Mouse (Mus musculus) gonadal fat pad, adult 2 months (tissue): Measurements from ENCODE around the gene Mark4. TPM values are rescaled to one million over a fixed set of nuclear protein-coding genes. Genes with fewer than 3 reads are reported as not detected.

ENCODE experiments used
- DNase-seq: peaks from one replicate; pipeline ENCODE4 v3.0.0-alpha.2; 2012; ENCODE audit warnings: low read depth
- polyA plus RNA-seq: library from polyadenylated mRNA; depleted of rRNA; stranded (reverse); fragments of >200 nt; gene quantifications from 2 replicates; pipeline ENCODE4 v1.2.3, GENCODE M21; 2012; rRNA removed

Gene Mark4
- polyA plus RNA-seq, result 12.1 and 12.3 TPM in 2 replicates

GRCm38 (mm10) chr7:19458591-19459111, at the start of gene Mark4:
Mark4 (minus strand) TSS chr7:19458821.
- DNase-seq, result no peak

GRCm38 (mm10) chr7:19507612-19507981, 49.0 kb upstream of the Mark4 start:
- DNase-seq, result no peak

- no peak for DNase-seq
These were observed 48.5 kb upstream of the Mark4 start for GRCm38 (mm10) chr7:19506969-19507611.

GRCm38 (mm10) chr7:19506326-19506725, 47.7 kb upstream of the Mark4 start:
- no peak for DNase-seq

GRCm38 (mm10) chr7:19503481-19504068, 45.0 kb upstream of the Mark4 start:
- DNase-seq, result no peak

- no peak for DNase-seq
These were observed 43.0 kb upstream of the Mark4 start for GRCm38 (mm10) chr7:19501658-19502057.

GRCm38 (mm10) chr7:19500420-19501363, 42.1 kb upstream of the Mark4 start:
- DNase-seq, result no peak

GRCm38 (mm10) chr7:19498326-19498725, 39.7 kb upstream of the Mark4 start:
- no peak for DNase-seq

- no peak for DNase-seq
These were observed 37.6 kb upstream of the Mark4 start for GRCm38 (mm10) chr7:19496214-19496555.

GRCm38 (mm10) chr7:19495521-19496213, 37.0 kb upstream of the Mark4 start:
- DNase-seq, result no peak

- no peak for DNase-seq
These were observed 36.3 kb upstream of the Mark4 start for GRCm38 (mm10) chr7:19494751-19495474.

GRCm38 (mm10) chr7:19491731-19492130, 33.1 kb upstream of the Mark4 start:
- DNase-seq, result no peak

GRCm38 (mm10) chr7:19489525-19489924, 30.9 kb upstream of the Mark4 start:
- no peak for DNase-seq

- no peak for DNase-seq
These were observed 27.9 kb upstream of the Mark4 start for GRCm38 (mm10) chr7:19486549-19486948.

- DNase-seq, result no peak
These were observed 26.9 kb upstream of the Mark4 start for GRCm38 (mm10) chr7:19485488-19485887.

GRCm38 (mm10) chr7:19483281-19483680, 24.7 kb upstream of the Mark4 start:
- no peak for DNase-seq

- DNase-seq, result no peak
These were observed 19.2 kb upstream of the Mark4 start for GRCm38 (mm10) chr7:19477624-19478384.

GRCm38 (mm10) chr7:19477084-19477483, 18.5 kb upstream of the Mark4 start:
- no peak for DNase-seq

GRCm38 (mm10) chr7:19473875-19474443, 15.3 kb upstream of the Mark4 start:
- no peak for DNase-seq

- DNase-seq, result no peak
These were observed 13.8 kb upstream of the Mark4 start for GRCm38 (mm10) chr7:19472403-19472802.
